8 mouse cellular contexts compared by ENCODE assay signal in the genomic region with DNA sequence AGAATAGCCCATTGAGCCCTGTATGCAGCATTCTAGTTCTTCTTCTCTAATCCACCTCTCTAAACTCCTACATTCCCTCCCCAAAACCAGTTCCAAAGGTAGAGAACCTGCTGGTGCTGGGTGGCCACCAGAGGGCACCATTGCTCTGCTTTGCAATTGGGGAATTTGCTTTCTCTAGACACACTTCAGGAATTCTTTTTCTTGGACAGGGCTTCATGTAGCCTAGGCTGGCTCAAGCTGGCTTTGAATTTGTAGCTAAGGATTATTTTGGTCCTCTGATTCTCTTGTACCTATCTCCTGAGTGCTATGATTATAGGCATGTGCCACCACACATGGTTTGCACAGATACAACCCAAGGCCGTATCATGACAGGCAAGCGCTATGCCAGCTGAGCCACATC. TPM values are rescaled to one million over a fixed set of nuclear protein-coding genes. Genes with fewer than 3 reads are reported as not detected.
DNase-seq lines count a peak whose midpoint lies in the region; ATAC-seq and TF ChIP-seq lines count a peak whose summit lies in the region.

No protein-coding gene starts in this region.

- H3K27me3 ChIP-seq in C2C12 (ENCODE audit: control insufficient read depth, insufficient read depth, insufficient read length): no peaks in the 10 kb centered on the region
- no peaks in the 10 kb centered on the region for H3K27me3 ChIP-seq in embryonic facial prominence, embryonic 12.5 days
- no peaks in the 10 kb centered on the region for H3K27me3 ChIP-seq in heart, embryonic 14.5 days (ENCODE audit: control insufficient read depth, insufficient read depth, low read length)
- no peaks in the 10 kb centered on the region for H3K27me3 ChIP-seq in liver, postnatal 0 days (ENCODE audit: insufficient read depth, low read length)
- no peaks in the 10 kb centered on the region for H3K27me3 ChIP-seq in neural tube, embryonic 15.5 days (replicated peaks)

- peaks cover 22% of the 10 kb centered on the region for H3K4me1 ChIP-seq in embryonic facial prominence, embryonic 12.5 days
- H3K4me1 ChIP-seq in heart, embryonic 14.5 days (ENCODE audit: control insufficient read depth in 2 of 2, insufficient read depth in 2 of 2, low read length in 2 of 2): peaks cover 0 to 9% of the 10 kb centered on the region in 2 experiments; a peak in 2 of 4 replicates
- peaks cover 24% of the 10 kb centered on the region for H3K4me1 ChIP-seq in liver, postnatal 0 days (ENCODE audit: insufficient read depth)
- peaks cover 53% of the 10 kb centered on the region for H3K4me1 ChIP-seq in neural tube, embryonic 15.5 days

- peak overlapping the region; percentile 19; the same call in 1 of the 2 replicates for H3K9ac ChIP-seq in embryonic facial prominence, embryonic 12.5 days
- H3K9ac ChIP-seq in heart, embryonic 14.5 days (ENCODE audit: low read length): peak overlapping the region; percentile 8; the same call in 1 of the 2 replicates
- no peak overlapping the region for H3K9ac ChIP-seq in liver, postnatal 0 days (replicated peaks)
- peak overlapping the region; percentile 32; the same call in 1 of the 2 replicates for H3K9ac ChIP-seq in neural tube, embryonic 15.5 days (replicated peaks)

- peak; percentile 90 for DNase-seq in adrenal gland, postnatal 14 days
- DNase-seq in kidney, postnatal 10 days: peak; percentile 94
- DNase-seq in liver, postnatal 0 days: peak; percentile 85
- peak; percentile 96 for DNase-seq in testis, postnatal 10 days (ENCODE audit: low spot score)

- H3ac ChIP-seq in C2C12 (ENCODE audit: control insufficient read depth, insufficient read length, low read depth): no peak overlapping the region

- no peak overlapping the region for H3K4me2 ChIP-seq in embryonic facial prominence, embryonic 12.5 days (replicated peaks)
- no peak overlapping the region for H3K4me2 ChIP-seq in heart, embryonic 14.5 days (ENCODE audit: low read length)
- H3K4me2 ChIP-seq in liver, postnatal 0 days (ENCODE audit: low read depth, low read length): no peak overlapping the region
- no peak overlapping the region; the same call in 1 of the 2 replicates for H3K4me2 ChIP-seq in neural tube, embryonic 15.5 days

- no peak overlapping the region for H3K27ac ChIP-seq in embryonic facial prominence, embryonic 12.5 days
- H3K27ac ChIP-seq in heart, embryonic 14.5 days (replicated peaks in 1 of 2; ENCODE audit: control insufficient read depth in 1 of 2, insufficient read depth in 1 of 2, low read depth in 2 of 2, low read length in 2 of 2): no peak overlapping the region
- no peak overlapping the region for H3K27ac ChIP-seq in liver, postnatal 0 days (ENCODE audit: low read depth)
- H3K27ac ChIP-seq in neural tube, embryonic 15.5 days (replicated peaks): no peak overlapping the region

- no peaks in the 10 kb centered on the region for H3K9me3 ChIP-seq in embryonic facial prominence, embryonic 12.5 days
- no peaks in the 10 kb centered on the region for H3K9me3 ChIP-seq in heart, embryonic 14.5 days (ENCODE audit: control insufficient read depth, low read length)
- H3K9me3 ChIP-seq in liver, postnatal 0 days (ENCODE audit: low read length): no peaks in the 10 kb centered on the region
- no peaks in the 10 kb centered on the region for H3K9me3 ChIP-seq in neural tube, embryonic 15.5 days (replicated peaks)

- H3K79me2 ChIP-seq in C2C12 (ENCODE audit: control insufficient read depth, insufficient read depth): peaks cover 87% of the 10 kb centered on the region

- no peak overlapping the region for H3K4me3 ChIP-seq in C2C12 (ENCODE audit: insufficient read depth, poor library complexity, severe bottlenecking)
- 0 out of 2 replicates have a peak overlapping the region, but pooled peaks have one; percentile 5 for H3K4me3 ChIP-seq in embryonic facial prominence, embryonic 12.5 days
- H3K4me3 ChIP-seq in heart, embryonic 14.5 days (ENCODE audit: control insufficient read depth in 1 of 2, insufficient read depth in 1 of 2, low read depth in 1 of 2, low read length in 2 of 2): no peak overlapping the region
- H3K4me3 ChIP-seq in liver, postnatal 0 days (ENCODE audit: low read depth, low read length): no peak overlapping the region
- no peak overlapping the region for H3K4me3 ChIP-seq in neural tube, embryonic 15.5 days (replicated peaks)

- H3K36me3 ChIP-seq in C2C12 (ENCODE audit: control insufficient read depth, insufficient read depth): peaks cover 92% of the 10 kb centered on the region
- peaks cover 69% of the 10 kb centered on the region for H3K36me3 ChIP-seq in embryonic facial prominence, embryonic 12.5 days
- H3K36me3 ChIP-seq in heart, embryonic 14.5 days (ENCODE audit: control insufficient read depth, insufficient read depth, low read length): peaks cover 89% of the 10 kb centered on the region
- peaks cover 49% of the 10 kb centered on the region for H3K36me3 ChIP-seq in liver, postnatal 0 days (replicated peaks; ENCODE audit: insufficient read depth, low read length)
- peaks cover 60% of the 10 kb centered on the region for H3K36me3 ChIP-seq in neural tube, embryonic 15.5 days

- ATAC-seq in embryonic facial prominence, embryonic 12.5 days (ENCODE audit: insufficient number of reproducible peaks, insufficient read depth, low FRiP score, low TSS enrichment): peak; percentile 22; the same call in 1 of the 2 replicates
- no peak for ATAC-seq in heart, embryonic 14.5 days (ENCODE audit: insufficient number of reproducible peaks, insufficient read depth, low FRiP score, low read depth)
- peak; percentile 24; the same call in 1 of the 2 replicates for ATAC-seq in liver, postnatal 0 days
- no peak for ATAC-seq in neural tube, embryonic 15.5 days (ENCODE audit: low FRiP score)

- 98% methylated on average over 2 of the region's 2 CpGs for WGBS in embryonic facial prominence, embryonic 12.5 days
- 95% methylated on average over 2 of the region's 2 CpGs for WGBS in heart, embryonic 14.5 days
- WGBS in liver, postnatal 0 days (ENCODE audit: insufficient replicate concordance): 91% methylated on average over 2 of the region's 2 CpGs
- WGBS in neural tube, embryonic 15.5 days: 84% methylated on average over 2 of the region's 2 CpGs

- TF ChIP-seq CTCF in C2C12 (IDR thresholded peaks at IDR 0.05; ENCODE audit: control insufficient read depth, insufficient read depth, insufficient read length): peak; percentile 68
- peak; percentile 96 for TF ChIP-seq CTCF in liver, postnatal 0 days (IDR thresholded peaks at IDR 0.05; ENCODE audit: low read depth)

- no peak for TF ChIP-seq EP300 in liver, postnatal 0 days (IDR thresholded peaks at IDR 0.05; ENCODE audit: low read depth)

- peaks cover 69% of the 10 kb centered on the region for H3K79me3 ChIP-seq in C2C12 (ENCODE audit: low read depth)

TF ChIP-seq in C2C12, 6 proteins besides CTCF, POLR2A, EP300 and RAD21:
- TF ChIP-seq MAX (IDR thresholded peaks at IDR 0.05): no peak
- TF ChIP-seq USF1 (IDR thresholded peaks at IDR 0.05; ENCODE audit: low read depth): no peak

RNA-seq across cellular contexts. Expression of a gene that starts 5.3 kb away (rescaled TPM):
- 7.1 TPM for polyA plus RNA-seq in C2C12 (2012; fragmentation: generic; extraction: Trizol)
- 13.9 and 15.6 TPM in 2 replicates for total RNA-seq in adrenal gland, postnatal 14 days (2021)
- polyA plus RNA-seq in embryonic facial prominence, embryonic 12.5 days (2016; fragmentation: Nextera tagmentation; extraction: Ambion mirVana): 23.2 and 23.8 TPM in 2 replicates
- 10.9 and 14.4 TPM in 2 replicates for polyA plus RNA-seq in heart, embryonic 14.5 days (2014; fragmentation: Nextera tagmentation; extraction: Ambion mirVana)
- polyA plus RNA-seq in liver, postnatal 0 days (2015; fragmentation: Nextera tagmentation; extraction: Ambion mirVana): 4.3 TPM in 2 replicates
- polyA plus RNA-seq in neural tube, embryonic 15.5 days (2015; fragmentation: Nextera tagmentation; extraction: Ambion mirVana): 19.3 and 19.7 TPM in 2 replicates

RNA-seq across cellular contexts. Expression of a gene that starts 5.7 kb away (rescaled TPM):
- 25.0 TPM for polyA plus RNA-seq in C2C12 (2012; fragmentation: generic; extraction: Trizol)
- total RNA-seq in adrenal gland, postnatal 14 days (2021): 22.9 and 23.4 TPM in 2 replicates
- 75.4 and 80.1 TPM in 2 replicates for polyA plus RNA-seq in embryonic facial prominence, embryonic 12.5 days (2016; fragmentation: Nextera tagmentation; extraction: Ambion mirVana)
- polyA plus RNA-seq in heart, embryonic 14.5 days (2014; fragmentation: Nextera tagmentation; extraction: Ambion mirVana): 18.5 and 19.3 TPM in 2 replicates
- polyA plus RNA-seq in liver, postnatal 0 days (2015; fragmentation: Nextera tagmentation; extraction: Ambion mirVana): 12.3 and 13.2 TPM in 2 replicates
- 21.6 and 31.7 TPM in 2 replicates for polyA plus RNA-seq in neural tube, embryonic 15.5 days (2015; fragmentation: Nextera tagmentation; extraction: Ambion mirVana)

RNA-seq across cellular contexts. Expression of a gene that starts 12.7 kb away (rescaled TPM):
- 14.4 TPM for polyA plus RNA-seq in C2C12 (2012; fragmentation: generic; extraction: Trizol)
- not detected in 2 replicates for total RNA-seq in adrenal gland, postnatal 14 days (2021)
- polyA plus RNA-seq in embryonic facial prominence, embryonic 12.5 days (2016; fragmentation: Nextera tagmentation; extraction: Ambion mirVana): 467 and 481 TPM in 2 replicates
- 1.6 and 2.4 TPM in 2 replicates for polyA plus RNA-seq in heart, embryonic 14.5 days (2014; fragmentation: Nextera tagmentation; extraction: Ambion mirVana)
- not detected in 2 replicates for polyA plus RNA-seq in liver, postnatal 0 days (2015; fragmentation: Nextera tagmentation; extraction: Ambion mirVana)
- 81.1 and 86.0 TPM in 2 replicates for polyA plus RNA-seq in neural tube, embryonic 15.5 days (2015; fragmentation: Nextera tagmentation; extraction: Ambion mirVana)

RNA-seq across cellular contexts. Expression of a gene that starts 16.5 kb away (rescaled TPM):
- polyA plus RNA-seq in C2C12 (2012; fragmentation: generic; extraction: Trizol): 69.7 TPM
- total RNA-seq in adrenal gland, postnatal 14 days (2021): 115 and 119 TPM in 2 replicates
- 71.4 and 72.9 TPM in 2 replicates for polyA plus RNA-seq in embryonic facial prominence, embryonic 12.5 days (2016; fragmentation: Nextera tagmentation; extraction: Ambion mirVana)
- polyA plus RNA-seq in heart, embryonic 14.5 days (2014; fragmentation: Nextera tagmentation; extraction: Ambion mirVana): 64.1 and 67.9 TPM in 2 replicates
- polyA plus RNA-seq in liver, postnatal 0 days (2015; fragmentation: Nextera tagmentation; extraction: Ambion mirVana): 50.3 and 54.1 TPM in 2 replicates
- 51.0 and 59.5 TPM in 2 replicates for polyA plus RNA-seq in neural tube, embryonic 15.5 days (2015; fragmentation: Nextera tagmentation; extraction: Ambion mirVana)

RNA-seq across cellular contexts. Expression of a gene that starts 29.7 kb away (rescaled TPM):
- 279 TPM for polyA plus RNA-seq in C2C12 (2012; fragmentation: generic; extraction: Trizol)
- total RNA-seq in adrenal gland, postnatal 14 days (2021): 169 and 171 TPM in 2 replicates
- 246 and 270 TPM in 2 replicates for polyA plus RNA-seq in embryonic facial prominence, embryonic 12.5 days (2016; fragmentation: Nextera tagmentation; extraction: Ambion mirVana)
- polyA plus RNA-seq in heart, embryonic 14.5 days (2014; fragmentation: Nextera tagmentation; extraction: Ambion mirVana): 148 and 154 TPM in 2 replicates
- polyA plus RNA-seq in liver, postnatal 0 days (2015; fragmentation: Nextera tagmentation; extraction: Ambion mirVana): 116 and 123 TPM in 2 replicates
- 137 and 160 TPM in 2 replicates for polyA plus RNA-seq in neural tube, embryonic 15.5 days (2015; fragmentation: Nextera tagmentation; extraction: Ambion mirVana)

Comparison
In these comparisons a context has a peak if more than half of its experiments do, and no peak if none do; other contexts are left out.
1. ATAC-seq: peak in embryonic facial prominence, embryonic 12.5 days (single experiment) and liver, postnatal 0 days (single experiment); none in heart, embryonic 14.5 days (single experiment) and neural tube, embryonic 15.5 days (single experiment).
2. Peak in every context shown above with its lines, with median percentiles within 50 percentile points of each other: DNase-seq.